Mouse (Mus musculus): ENCODE measurements at regions not wholly inside any gene's neighbourhood (a gene's known extent, or its start where the extent isn't known, plus 50 kb on each side); places are given as distances from the start of the nearest gene placed in this dataset.

- WGBS: 75% methylated on average over 2 of the region's 2 CpGs
- H3K4me1 ChIP-seq (ENCODE audit: control insufficient read depth in 2 of 2, insufficient read depth in 2 of 2, low read length in 2 of 2): no peaks in the 10 kb centered on the region
Measured at GRCm38 (mm10) chr9:84754828-84755227, 557.7 kb upstream of the Gm11114 start.

GRCm38 (mm10) chr9:84774348-84774747 lies 538.2 kb upstream of the Gm11114 start:
- ATAC-seq (ENCODE audit: insufficient number of reproducible peaks, insufficient read depth, low FRiP score, low read depth): no peak
- Histone ChIP-seq H3K27ac (replicated peaks in 1 of 2; ENCODE audit: control insufficient read depth in 1 of 2, insufficient read depth in 1 of 2, low read depth in 2 of 2, low read length in 2 of 2) (no peak overlapping the region), H3K4me1 (ENCODE audit: control insufficient read depth in 2 of 2, insufficient read depth in 2 of 2, low read length in 2 of 2) (no peaks in the 10 kb centered on the region), H3K36me3 (ENCODE audit: control insufficient read depth, insufficient read depth, low read length) (no peaks in the 10 kb centered on the region), H3K9ac (ENCODE audit: low read length) (no peak overlapping the region), H3K4me2 (ENCODE audit: low read length) (no peak overlapping the region), H3K4me3 (ENCODE audit: control insufficient read depth in 1 of 2, insufficient read depth in 1 of 2, low read depth in 1 of 2, low read length in 2 of 2) (no peak overlapping the region), H3K27me3 (ENCODE audit: control insufficient read depth, insufficient read depth, low read length) (no peaks in the 10 kb centered on the region), H3K9me3 (ENCODE audit: control insufficient read depth, low read length) (no peaks in the 10 kb centered on the region)
- WGBS: 54% methylated on average over 11 of the region's 11 CpGs

More at GRCm38 (mm10) chr9:84754828-84755227, 557.7 kb upstream of the Gm11114 start:
- Histone ChIP-seq H3K36me3 (ENCODE audit: control insufficient read depth, insufficient read depth, low read length) (no peaks in the 10 kb centered on the region), H3K4me3 (ENCODE audit: control insufficient read depth in 1 of 2, insufficient read depth in 1 of 2, low read depth in 1 of 2, low read length in 2 of 2) (no peak overlapping the region), H3K27me3 (ENCODE audit: control insufficient read depth, insufficient read depth, low read length) (no peaks in the 10 kb centered on the region), H3K4me2 (ENCODE audit: low read length) (no peak overlapping the region), H3K27ac (replicated peaks in 1 of 2; ENCODE audit: control insufficient read depth in 1 of 2, insufficient read depth in 1 of 2, low read depth in 2 of 2, low read length in 2 of 2) (no peak overlapping the region), H3K9me3 (ENCODE audit: control insufficient read depth, low read length) (no peaks in the 10 kb centered on the region), H3K9ac (ENCODE audit: low read length) (no peak overlapping the region)
- no peak for ATAC-seq (ENCODE audit: insufficient number of reproducible peaks, insufficient read depth, low FRiP score, low read depth)

GRCm38 (mm10) chr9:84775190-84775589 lies 537.4 kb upstream of the Gm11114 start:
- Histone ChIP-seq H3K4me2 (ENCODE audit: low read length) (no peak overlapping the region), H3K4me1 (ENCODE audit: control insufficient read depth in 2 of 2, insufficient read depth in 2 of 2, low read length in 2 of 2) (no peaks in the 10 kb centered on the region), H3K4me3 (ENCODE audit: control insufficient read depth in 1 of 2, insufficient read depth in 1 of 2, low read depth in 1 of 2, low read length in 2 of 2) (no peak overlapping the region), H3K9ac (ENCODE audit: low read length) (no peak overlapping the region), H3K27me3 (ENCODE audit: control insufficient read depth, insufficient read depth, low read length) (no peaks in the 10 kb centered on the region), H3K36me3 (ENCODE audit: control insufficient read depth, insufficient read depth, low read length) (no peaks in the 10 kb centered on the region), H3K9me3 (ENCODE audit: control insufficient read depth, low read length) (no peaks in the 10 kb centered on the region), H3K27ac (replicated peaks in 1 of 2; ENCODE audit: control insufficient read depth in 1 of 2, insufficient read depth in 1 of 2, low read depth in 2 of 2, low read length in 2 of 2) (no peak overlapping the region)
- WGBS: 31% methylated on average over 2 of the region's 2 CpGs
- no peak for ATAC-seq (ENCODE audit: insufficient number of reproducible peaks, insufficient read depth, low FRiP score, low read depth)

- Histone ChIP-seq H3K9me3 (ENCODE audit: control insufficient read depth, low read length) (no peaks in the 10 kb centered on the region), H3K27me3 (ENCODE audit: control insufficient read depth, insufficient read depth, low read length) (no peaks in the 10 kb centered on the region), H3K4me3 (ENCODE audit: control insufficient read depth in 1 of 2, insufficient read depth in 1 of 2, low read depth in 1 of 2, low read length in 2 of 2) (no peak overlapping the region), H3K36me3 (ENCODE audit: control insufficient read depth, insufficient read depth, low read length) (no peaks in the 10 kb centered on the region), H3K9ac (ENCODE audit: low read length) (no peak overlapping the region), H3K4me1 (ENCODE audit: control insufficient read depth in 2 of 2, insufficient read depth in 2 of 2, low read length in 2 of 2) (no peaks in the 10 kb centered on the region), H3K4me2 (ENCODE audit: low read length) (no peak overlapping the region), H3K27ac (replicated peaks in 1 of 2; ENCODE audit: control insufficient read depth in 1 of 2, insufficient read depth in 1 of 2, low read depth in 2 of 2, low read length in 2 of 2) (no peak overlapping the region)
- ATAC-seq (ENCODE audit: insufficient number of reproducible peaks, insufficient read depth, low FRiP score, low read depth): no peak
- WGBS: 93% methylated on average over 1 of the region's 1 CpGs
Measured at GRCm38 (mm10) chr9:84779125-84779524, 533.4 kb upstream of the Gm11114 start.

GRCm38 (mm10) chr9:84825768-84826167 lies 486.8 kb upstream of the Gm11114 start:
- H3K4me1 ChIP-seq (ENCODE audit: control insufficient read depth in 2 of 2, insufficient read depth in 2 of 2, low read length in 2 of 2): no peaks in the 10 kb centered on the region
- no peaks in the 10 kb centered on the region for H3K36me3 ChIP-seq (ENCODE audit: control insufficient read depth, insufficient read depth, low read length)
- H3K27ac ChIP-seq (replicated peaks in 1 of 2; ENCODE audit: control insufficient read depth in 1 of 2, insufficient read depth in 1 of 2, low read depth in 2 of 2, low read length in 2 of 2): no peak overlapping the region
- H3K9me3 ChIP-seq (ENCODE audit: control insufficient read depth, low read length): no peaks in the 10 kb centered on the region
- ATAC-seq (ENCODE audit: insufficient number of reproducible peaks, insufficient read depth, low FRiP score, low read depth): no peak
- H3K9ac ChIP-seq (ENCODE audit: low read length): no peak overlapping the region
- H3K27me3 ChIP-seq (ENCODE audit: control insufficient read depth, insufficient read depth, low read length): no peaks in the 10 kb centered on the region
- H3K4me3 ChIP-seq (ENCODE audit: control insufficient read depth in 1 of 2, insufficient read depth in 1 of 2, low read depth in 1 of 2, low read length in 2 of 2): no peak overlapping the region
- no peak overlapping the region for H3K4me2 ChIP-seq (ENCODE audit: low read length)

GRCm38 (mm10) chr9:84828934-84829333 lies 483.6 kb upstream of the Gm11114 start:
- no peaks in the 10 kb centered on the region for H3K27me3 ChIP-seq (ENCODE audit: control insufficient read depth, insufficient read depth, low read length)
- H3K4me2 ChIP-seq (ENCODE audit: low read length): no peak overlapping the region
- H3K9me3 ChIP-seq (ENCODE audit: control insufficient read depth, low read length): no peaks in the 10 kb centered on the region
- WGBS: 46% methylated on average over 5 of the region's 5 CpGs
- no peak overlapping the region for H3K9ac ChIP-seq (ENCODE audit: low read length)
- no peak overlapping the region for H3K4me3 ChIP-seq (ENCODE audit: control insufficient read depth in 1 of 2, insufficient read depth in 1 of 2, low read depth in 1 of 2, low read length in 2 of 2)
- no peak for ATAC-seq (ENCODE audit: insufficient number of reproducible peaks, insufficient read depth, low FRiP score, low read depth)
- no peaks in the 10 kb centered on the region for H3K4me1 ChIP-seq (ENCODE audit: control insufficient read depth in 2 of 2, insufficient read depth in 2 of 2, low read length in 2 of 2)
- H3K36me3 ChIP-seq (ENCODE audit: control insufficient read depth, insufficient read depth, low read length): no peaks in the 10 kb centered on the region
- H3K27ac ChIP-seq (replicated peaks in 1 of 2; ENCODE audit: control insufficient read depth in 1 of 2, insufficient read depth in 1 of 2, low read depth in 2 of 2, low read length in 2 of 2): no peak overlapping the region

GRCm38 (mm10) chr9:84830639-84831038 lies 481.9 kb upstream of the Gm11114 start:
- H3K4me3 ChIP-seq (ENCODE audit: control insufficient read depth in 1 of 2, insufficient read depth in 1 of 2, low read depth in 1 of 2, low read length in 2 of 2): no peak overlapping the region
- no peaks in the 10 kb centered on the region for H3K27me3 ChIP-seq (ENCODE audit: control insufficient read depth, insufficient read depth, low read length)
- H3K4me1 ChIP-seq (ENCODE audit: control insufficient read depth in 2 of 2, insufficient read depth in 2 of 2, low read length in 2 of 2): no peaks in the 10 kb centered on the region
- no peak overlapping the region for H3K9ac ChIP-seq (ENCODE audit: low read length)
- no peaks in the 10 kb centered on the region for H3K36me3 ChIP-seq (ENCODE audit: control insufficient read depth, insufficient read depth, low read length)
- no peaks in the 10 kb centered on the region for H3K9me3 ChIP-seq (ENCODE audit: control insufficient read depth, low read length)
- ATAC-seq (ENCODE audit: insufficient number of reproducible peaks, insufficient read depth, low FRiP score, low read depth): no peak
- whole genome bisulfite sequencing: 70% methylated on average over 2 of the region's 2 CpGs
- no peak overlapping the region for H3K27ac ChIP-seq (replicated peaks in 1 of 2; ENCODE audit: control insufficient read depth in 1 of 2, insufficient read depth in 1 of 2, low read depth in 2 of 2, low read length in 2 of 2)
- no peak overlapping the region for H3K4me2 ChIP-seq (ENCODE audit: low read length)

- no peaks in the 10 kb centered on the region for H3K27me3 ChIP-seq (ENCODE audit: control insufficient read depth, insufficient read depth, low read length)
- H3K36me3 ChIP-seq (ENCODE audit: control insufficient read depth, insufficient read depth, low read length): no peaks in the 10 kb centered on the region
- H3K9me3 ChIP-seq (ENCODE audit: control insufficient read depth, low read length): no peaks in the 10 kb centered on the region
- no peak overlapping the region for H3K4me2 ChIP-seq (ENCODE audit: low read length)
- no peak overlapping the region for H3K4me3 ChIP-seq (ENCODE audit: control insufficient read depth in 1 of 2, insufficient read depth in 1 of 2, low read depth in 1 of 2, low read length in 2 of 2)
- H3K9ac ChIP-seq (ENCODE audit: low read length): no peak overlapping the region
- ATAC-seq (ENCODE audit: insufficient number of reproducible peaks, insufficient read depth, low FRiP score, low read depth): no peak
- H3K4me1 ChIP-seq (ENCODE audit: control insufficient read depth in 2 of 2, insufficient read depth in 2 of 2, low read length in 2 of 2): no peaks in the 10 kb centered on the region
- 80% methylated on average over 1 of the region's 1 CpGs for WGBS
- H3K27ac ChIP-seq (replicated peaks in 1 of 2; ENCODE audit: control insufficient read depth in 1 of 2, insufficient read depth in 1 of 2, low read depth in 2 of 2, low read length in 2 of 2): no peak overlapping the region
Measured at GRCm38 (mm10) chr9:84837498-84837897, 475.1 kb upstream of the Gm11114 start.

Measured in heart, embryonic 14.5 days (tissue).